Mouse (Mus musculus) small intestine, adult 2 months (tissue): Measurements from ENCODE around the gene Cnp.

Experiments
- CTCF ChIP-seq: fragments of 200-500 bp; IDR thresholded peaks from 2 replicates; pipeline ENCODE4 v1.5.1; 2012; ENCODE audit warnings: low read depth, mild to moderate bottlenecking, control low read depth, inconsistent platforms, low read length, moderate library complexity, mixed read lengths; ENCODE audit not compliant: insufficient replicate concordance, insufficient read length; ENCODE audit errors: extremely low read depth
- POLR2A ChIP-seq: fragments of 200-500 bp; IDR thresholded peaks from 2 replicates; pipeline ENCODE4 v1.6.1; 2012; ENCODE audit warnings: low read depth, mild to moderate bottlenecking, control low read depth, inconsistent platforms, low read length, moderate library complexity

GRCm38 (mm10) chr11:100640159-100640906 is 65.6 kb downstream of the Cnp start:
- TF ChIP-seq POLR2A (no peak), CTCF (0 out of 2 replicates have a peak, but pooled peaks have one; percentile 14)
